ENCODE assay signal across 11 mouse cellular contexts in the genomic region with DNA sequence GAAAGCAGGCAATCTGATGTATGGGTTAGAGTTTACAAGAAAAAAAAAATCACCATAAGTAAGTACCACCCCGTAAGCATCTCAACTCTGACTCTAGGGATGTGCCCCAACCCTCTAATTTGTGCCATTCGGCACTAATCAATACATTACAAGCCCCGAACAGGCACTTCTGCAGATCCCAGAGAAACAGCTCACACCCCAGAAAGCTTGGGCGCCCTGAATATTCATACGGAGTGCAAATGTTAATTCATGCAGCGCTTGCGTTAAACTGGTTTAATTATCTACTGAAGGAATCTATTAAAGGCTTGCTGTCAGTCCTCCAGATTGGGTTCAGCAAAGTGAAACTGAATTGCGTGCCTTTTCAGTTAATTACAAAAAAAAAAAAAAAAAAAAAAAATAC.
A peak's percentile ranks its signal among the peaks of the same experiment; 100 is the strongest.
DNase-seq lines count a peak whose midpoint lies in the region; ATAC-seq and TF ChIP-seq lines count a peak whose summit lies in the region.
"Had no signal": no experiment of that assay in that cellular context is flagged by ENCODE, and none has a peak within 500 bp of the region (broad histone marks: within the 10 kb centered on the region; RNA-seq: fewer than 3 reads in every experiment).

No protein-coding gene starts in this region.

- H3K4me2 ChIP-seq in kidney, embryonic 16.5 days (replicated peaks; ENCODE audit: low read depth, low read length): peak overlapping the region; percentile 4; the same call in 1 of the 2 replicates
- H3K4me2 ChIP-seq in forebrain, embryonic 14.5 days (ENCODE audit: low read length): peak overlapping the region; percentile 29
- peak overlapping the region; percentile 40 for H3K4me2 ChIP-seq in limb, embryonic 14.5 days (replicated peaks; ENCODE audit: low read depth, low read length, severe bottlenecking)
- H3K4me2 ChIP-seq: heart, embryonic 13.5 days had no signal

- no peak overlapping the region for H3K9ac ChIP-seq in kidney, embryonic 16.5 days (replicated peaks; ENCODE audit: low read length)
- H3K9ac ChIP-seq in forebrain, embryonic 14.5 days (ENCODE audit: low read length): no peak overlapping the region
- H3K9ac ChIP-seq in limb, embryonic 14.5 days (ENCODE audit: low read depth, low read length, severe bottlenecking): no peak overlapping the region
- H3K9ac ChIP-seq: heart, embryonic 13.5 days had no signal

- WGBS in kidney, embryonic 16.5 days: 39% methylated on average over 8 of the region's 8 CpGs
- WGBS in forebrain, embryonic 14.5 days: 6% methylated on average over 8 of the region's 8 CpGs
- 26% methylated on average over 8 of the region's 8 CpGs for WGBS in limb, embryonic 14.5 days

- TF ChIP-seq POLR2A in bone marrow macrophage, adult 2 months (IDR thresholded peaks at IDR 0.05; ENCODE audit: borderline replicate concordance, low read depth, low read length): no peak
- no peak for TF ChIP-seq POLR2A in limb, embryonic 14.5 days (IDR thresholded peaks at IDR 0.05; ENCODE audit: borderline replicate concordance, extremely low read depth, insufficient read depth, insufficient read length)

- no peaks in the 10 kb centered on the region for H3K27me3 ChIP-seq in kidney, embryonic 16.5 days (ENCODE audit: insufficient read depth, low read length)
- H3K27me3 ChIP-seq in forebrain, embryonic 14.5 days (replicated peaks; ENCODE audit: control insufficient read depth, insufficient read depth, low read length): no peaks in the 10 kb centered on the region
- H3K27me3 ChIP-seq in limb, embryonic 14.5 days (ENCODE audit: control insufficient read depth, insufficient read depth, low read length): no peaks in the 10 kb centered on the region
- H3K27me3 ChIP-seq: heart, embryonic 13.5 days had no signal

- H3K9me3 ChIP-seq in kidney, embryonic 16.5 days (ENCODE audit: low read length): no peaks in the 10 kb centered on the region
- no peaks in the 10 kb centered on the region for H3K9me3 ChIP-seq in forebrain, embryonic 14.5 days (replicated peaks; ENCODE audit: control insufficient read depth, low read length)
- H3K9me3 ChIP-seq in limb, embryonic 14.5 days (ENCODE audit: control insufficient read depth, low read length): no peaks in the 10 kb centered on the region
- H3K9me3 ChIP-seq: heart, embryonic 13.5 days had no signal

- no peak for TF ChIP-seq CTCF in bone marrow macrophage, adult 2 months (IDR thresholded peaks at IDR 0.05; ENCODE audit: low read depth, low read length)

- no peaks in the 10 kb centered on the region for H3K36me3 ChIP-seq in kidney, embryonic 16.5 days (ENCODE audit: insufficient read depth, low read length)
- H3K36me3 ChIP-seq in forebrain, embryonic 14.5 days (ENCODE audit: control insufficient read depth, insufficient read depth, low read length): no peaks in the 10 kb centered on the region
- no peaks in the 10 kb centered on the region for H3K36me3 ChIP-seq in limb, embryonic 14.5 days (ENCODE audit: control insufficient read depth, insufficient read depth, low read length)
- H3K36me3 ChIP-seq: heart, embryonic 13.5 days had no signal

- H3K27ac ChIP-seq in kidney, embryonic 16.5 days (ENCODE audit: low read length): no peak overlapping the region
- H3K27ac ChIP-seq in bone marrow macrophage, adult 2 months (ENCODE audit: insufficient read depth, low read depth, low read length): no peak overlapping the region
- no peak overlapping the region for H3K27ac ChIP-seq in forebrain, embryonic 14.5 days (ENCODE audit: low read depth, low read length)
- H3K27ac ChIP-seq in limb, embryonic 14.5 days (replicated peaks; ENCODE audit: low read depth, low read length): no peak overlapping the region
- H3K27ac ChIP-seq: heart, embryonic 13.5 days had no signal

- no peak for DNase-seq in kidney, postnatal 10 days
- DNase-seq in forebrain, embryonic 14.5 days (ENCODE audit: low spot score): peak; percentile 83
- DNase-seq in limb, embryonic 14.5 days (ENCODE audit: low spot score): no peak
- DNase-seq in urinary bladder, postnatal 25 days (ENCODE audit: low spot score): no peak
- no peak for DNase-seq in lung, postnatal 4 days
- DNase-seq: embryo, embryonic 11 days; lung, postnatal 10 days had no signal

- H3K4me1 ChIP-seq in kidney, embryonic 16.5 days (ENCODE audit: insufficient read depth, low read length): no peaks in the 10 kb centered on the region
- no peaks in the 10 kb centered on the region for H3K4me1 ChIP-seq in bone marrow macrophage, adult 2 months (ENCODE audit: control insufficient read depth, insufficient read depth, low read length)
- H3K4me1 ChIP-seq in forebrain, embryonic 14.5 days (ENCODE audit: control insufficient read depth, insufficient read depth, low read length): no peaks in the 10 kb centered on the region
- peaks cover 6% of the 10 kb centered on the region; the same call in 1 of the 2 replicates for H3K4me1 ChIP-seq in limb, embryonic 14.5 days (ENCODE audit: control insufficient read depth, insufficient read depth, low read length)
- H3K4me1 ChIP-seq: heart, embryonic 13.5 days had no signal

- no peak for ATAC-seq in kidney, embryonic 16.5 days (ENCODE audit: low FRiP score, low TSS enrichment)
- peak; percentile 88 for ATAC-seq in forebrain, embryonic 14.5 days
- no peak for ATAC-seq in limb, embryonic 14.5 days (ENCODE audit: low FRiP score, low read depth)
- ATAC-seq in CD4-positive, CD25-positive, alpha-beta regulatory T cell, adult 4 months: no peak

- peak overlapping the region; percentile 3; the same call in 1 of the 2 replicates for H3K4me3 ChIP-seq in kidney, embryonic 16.5 days (ENCODE audit: low read length)
- H3K4me3 ChIP-seq in bone marrow macrophage, adult 2 months (ENCODE audit: insufficient read depth, low read length): peak overlapping the region; percentile 17; the same call in 1 of the 2 replicates
- H3K4me3 ChIP-seq in forebrain, embryonic 14.5 days (ENCODE audit: low read depth, low read length): no peak overlapping the region; the same call in 1 of the 2 replicates
- 0 out of 2 replicates have a peak overlapping the region, but pooled peaks have one; percentile 7 for H3K4me3 ChIP-seq in limb, embryonic 14.5 days (replicated peaks; ENCODE audit: low read length)
- H3K4me3 ChIP-seq: heart, embryonic 13.5 days had no signal
